Mouse (Mus musculus) myocyte (in vitro differentiated cells): Measurements from ENCODE around the gene Efna1. TPM values are rescaled to one million over a fixed set of nuclear protein-coding genes. Genes with fewer than 3 reads are reported as not detected.

Experiments
- H3K27me3 ChIP-seq: one replicate; pipeline ENCODE4 v1.6.1; 2011; ENCODE audit not compliant: control insufficient read depth, insufficient read depth, insufficient read length
- H3K36me3 ChIP-seq: one replicate; pipeline ENCODE4 v1.6.1; 2011; ENCODE audit not compliant: control insufficient read depth, insufficient read depth
- H3K4me2 ChIP-seq: one replicate; pipeline ENCODE4 v1.6.1; 2011; ENCODE audit warnings: low read depth, control low read depth
- H3K4me3 ChIP-seq: one replicate; pipeline ENCODE4 v1.5.1; 2011; ENCODE audit warnings: mild to moderate bottlenecking, control low read depth, moderate library complexity
- H3K79me2 ChIP-seq: one replicate; pipeline ENCODE4 v1.6.1; 2011; ENCODE audit not compliant: control insufficient read depth, insufficient read depth
- H3ac ChIP-seq: one replicate; pipeline ENCODE4 v1.6.1; 2011; ENCODE audit not compliant: control insufficient read depth, insufficient read length
- CEBPB ChIP-seq: IDR thresholded peaks from 2 replicates; pipeline ENCODE4 v1.6.1; 2011; ENCODE audit warnings: mild to moderate bottlenecking, moderate library complexity; ENCODE audit not compliant: poor library complexity, insufficient read depth, severe bottlenecking
- E2F4 ChIP-seq: IDR thresholded peaks from one replicate; pipeline ENCODE4 v1.6.1; 2011; ENCODE audit warnings: mild to moderate bottlenecking, control low read depth, moderate library complexity; ENCODE audit not compliant: insufficient read depth
- MAX ChIP-seq: IDR thresholded peaks from one replicate; pipeline ENCODE4 v1.6.1; 2011; ENCODE audit warnings: low read depth, mild to moderate bottlenecking, control low read depth
- MYOD1 ChIP-seq, 3 experiments: IDR thresholded peaks; one replicate each; pipeline ENCODE4 v1.6.1; 2011; ENCODE audit warnings: control low read depth in 2 of 3, low read depth in 2 of 3, mild to moderate bottlenecking in 2 of 3, moderate library complexity in 1 of 3; ENCODE audit not compliant: insufficient read length in 2 of 3, control insufficient read depth in 1 of 3
- MYOG ChIP-seq, 3 experiments: IDR thresholded peaks; one replicate each; pipeline ENCODE4 v1.6.1; 2011; ENCODE audit warnings: control low read depth in 2 of 3, low read depth in 2 of 3, mild to moderate bottlenecking in 2 of 3; ENCODE audit not compliant: insufficient read length in 2 of 3, control insufficient read depth in 1 of 3, insufficient read depth in 1 of 3
- POLR2A ChIP-seq: IDR thresholded peaks from one replicate; pipeline ENCODE4 v1.6.1; 2011; ENCODE audit warnings: low read depth, mild to moderate bottlenecking, control low read depth, moderate library complexity; ENCODE audit not compliant: insufficient read length
- POLR2AphosphoS2 ChIP-seq: IDR thresholded peaks from one replicate; pipeline ENCODE4 v1.6.1; 2011; ENCODE audit warnings: low read depth, control low read depth; ENCODE audit not compliant: insufficient read length
- REST ChIP-seq: IDR thresholded peaks from one replicate; pipeline ENCODE4 v1.6.1; 2011; ENCODE audit warnings: mild to moderate bottlenecking, control low read depth, moderate library complexity; ENCODE audit not compliant: insufficient read depth, insufficient read length
- SRF ChIP-seq: IDR thresholded peaks from one replicate; pipeline ENCODE4 v1.6.1; 2011; ENCODE audit warnings: low read depth; ENCODE audit not compliant: control insufficient read depth, insufficient read length
- TCF12 ChIP-seq: IDR thresholded peaks from one replicate; pipeline ENCODE4 v1.6.1; 2011; ENCODE audit warnings: mild to moderate bottlenecking, control low read depth; ENCODE audit not compliant: poor library complexity, insufficient read depth, severe bottlenecking
- TCF3 ChIP-seq: IDR thresholded peaks from one replicate; pipeline ENCODE4 v1.6.1; 2011; ENCODE audit warnings: low read depth, control low read depth; ENCODE audit not compliant: insufficient read length
- USF1 ChIP-seq: IDR thresholded peaks from one replicate; pipeline ENCODE4 v1.6.1; 2011; ENCODE audit warnings: low read depth, mild to moderate bottlenecking, control low read depth, moderate library complexity
- polyA plus RNA-seq: library from polyadenylated mRNA; unstranded; fragments of >200 nt; fragmentation: generic; extraction: Trizol; gene quantifications from one replicate; pipeline ENCODE4 v1.2.1, GENCODE M21; 2012; ENCODE audit warnings: missing spikeins

Efna1 gene
- polyA plus RNA-seq, 1 experiment: 8.2 TPM

GRCm38 (mm10) chr3:89271760-89272159 is 9.2 kb downstream of the Efna1 start:
- no peak for TF ChIP-seq TCF3
- TF ChIP-seq E2F4: no peak
- TF ChIP-seq USF1: no peak
- no peak for TF ChIP-seq POLR2AphosphoS2
- no peak for TF ChIP-seq CEBPB
- no peak for TF ChIP-seq SRF
- no peak for TF ChIP-seq TCF12
- TF ChIP-seq MAX: no peak
- TF ChIP-seq MYOG (IDR thresholded peaks at IDR 0.05; ENCODE audit: control insufficient read depth in 1 of 3, insufficient read depth in 1 of 3, insufficient read length in 2 of 3, low read depth in 2 of 3): no peak
- TF ChIP-seq REST: no peak
- TF ChIP-seq MYOD1 (IDR thresholded peaks at IDR 0.05; ENCODE audit: control insufficient read depth in 1 of 3, insufficient read length in 2 of 3, low read depth in 2 of 3): no peak
- TF ChIP-seq POLR2A: no peak
- Histone ChIP-seq H3K79me2 (peaks cover 19% of the 10 kb centered on the region), H3K4me3 (no peak overlapping the region), H3K27me3 (no peaks in the 10 kb centered on the region), H3K36me3 (peaks cover 6% of the 10 kb centered on the region), H3K4me2 (no peak overlapping the region), H3ac (no peak overlapping the region)

GRCm38 (mm10) chr3:89270891-89271290 is 10.1 kb downstream of the Efna1 start:
- H3K27me3 ChIP-seq: no peaks in the 10 kb centered on the region
- H3K36me3 ChIP-seq: peaks cover 6% of the 10 kb centered on the region
- H3K4me2 ChIP-seq: peak overlapping the region; percentile 96
- peaks cover 19% of the 10 kb centered on the region for H3K79me2 ChIP-seq
- H3K4me3 ChIP-seq: peak overlapping the region; percentile 55
- H3ac ChIP-seq: peak overlapping the region; percentile 15
- TF ChIP-seq CEBPB: no peak
- peak in 1 of 3 experiments; percentile 32 for TF ChIP-seq MYOG (IDR thresholded peaks at IDR 0.05; ENCODE audit: control insufficient read depth in 1 of 3, insufficient read depth in 1 of 3, insufficient read length in 2 of 3, low read depth in 2 of 3)
- TF ChIP-seq MYOD1 (IDR thresholded peaks at IDR 0.05; ENCODE audit: control insufficient read depth in 1 of 3, insufficient read length in 2 of 3, low read depth in 2 of 3): peak in 2 of 3 experiments; percentile 2 to 35

GRCm38 (mm10) chr3:89270051-89270755 is 10.7 kb downstream of the Efna1 start, which contains the start of gene Slc50a1:
TSS of gene Slc50a1 (minus strand) at chr3:89270570.
- H3K4me2 ChIP-seq: peak within 1 kb of the TSS; percentile 96
- peak in 1 of 3 experiments; percentile 7 for TF ChIP-seq MYOG (IDR thresholded peaks at IDR 0.05; ENCODE audit: control insufficient read depth in 1 of 3, insufficient read depth in 1 of 3, insufficient read length in 2 of 3, low read depth in 2 of 3)
- peak; percentile 81 for TF ChIP-seq POLR2A
- TF ChIP-seq REST: no peak
- TF ChIP-seq POLR2AphosphoS2: peak; percentile 86

GRCm38 (mm10) chr3:89268916-89269315 is 12.0 kb downstream of the Efna1 start:
- peak overlapping the region; percentile 55 for H3K4me3 ChIP-seq
- peak overlapping the region; percentile 96 for H3K4me2 ChIP-seq
- no peaks in the 10 kb centered on the region for H3K36me3 ChIP-seq
- TF ChIP-seq REST: no peak
- TF ChIP-seq USF1: no peak
- TF ChIP-seq E2F4: no peak
- H3K27me3 ChIP-seq: no peaks in the 10 kb centered on the region
- H3ac ChIP-seq: no peak overlapping the region
- peaks cover 19% of the 10 kb centered on the region for H3K79me2 ChIP-seq

More at GRCm38 (mm10) chr3:89270051-89270755, 10.7 kb downstream of the Efna1 start, which contains the start of gene Slc50a1:
- peak within 1 kb of the TSS; percentile 55 for H3K4me3 ChIP-seq
- H3K36me3 ChIP-seq: peaks cover 5% of the 10 kb centered on the region
- peak within 1 kb of the TSS; percentile 15 for H3ac ChIP-seq
- no peaks in the 10 kb centered on the region for H3K27me3 ChIP-seq
- H3K79me2 ChIP-seq: peaks cover 19% of the 10 kb centered on the region

GRCm38 (mm10) chr3:89266439-89266893 is 14.5 kb downstream of the Efna1 start:
- TF ChIP-seq TCF3: no peak
- TF ChIP-seq POLR2AphosphoS2: peak; percentile 86
- peak; percentile 79 for TF ChIP-seq POLR2A
- Histone ChIP-seq H3K36me3 (no peaks in the 10 kb centered on the region), H3K27me3 (no peaks in the 10 kb centered on the region), H3ac (peak overlapping the region; percentile 37), H3K4me2 (peak overlapping the region; percentile 93), H3K79me2 (peaks cover 19% of the 10 kb centered on the region), H3K4me3 (peak overlapping the region; percentile 68)
